Comparison of ENCODE assay signal across 8 mouse cellular contexts in genomic region chr2:150099618-150100017, GRCm38 (mm10). TPM values are rescaled to one million over a fixed set of nuclear protein-coding genes. Genes with fewer than 3 reads are reported as not detected.
DNase-seq lines count a peak whose midpoint lies in the region; ATAC-seq lines count a peak whose summit lies in the region.
"Not testable (repeated sequence)": the region's sequence is repeated elsewhere in the genome, so short reads cannot be mapped to it uniquely, and the experiment has no call there.

No protein-coding gene starts in this region.

- not testable (repeated sequence) for H3K27me3 ChIP-seq in midbrain, embryonic 13.5 days

- peak; percentile 48; the same call in 1 of the 2 replicates for ATAC-seq in midbrain, embryonic 13.5 days

- not testable (repeated sequence) for H3K9me3 ChIP-seq in midbrain, embryonic 13.5 days

- not testable (repeated sequence) for H3K4me3 ChIP-seq in midbrain, embryonic 13.5 days (replicated peaks)

- intact Hi-C loops in left cerebral cortex, postnatal 14 days (cut with DNase I): loop anchor here (2.0 kb wide), 2 partner anchors 677 to 749 kb away; no protein-coding TSS in a partner anchor

- DNase-seq in 416B (ENCODE audit: low read depth) (peak; percentile 65), adipocyte (ENCODE audit: low spot score) (peak; percentile 67)
- peak; percentile 62 for DNase-seq in embryo, embryonic 10 days (ENCODE audit: low spot score)
- DNase-seq in frontal cortex, postnatal 36 days (ENCODE audit: low spot score in 2 of 2): peak; percentile 13 to 74
- peak; percentile 54 for DNase-seq in kidney, adult 9 months
- peak; percentile 70 for DNase-seq in left cerebral cortex, postnatal 14 days (ENCODE audit: low spot score in 2 of 2)
- DNase-seq in right cerebral cortex, postnatal 10 days (ENCODE audit: low spot score in 2 of 2): peak; percentile 42 to 55

- not testable (repeated sequence) for H3K4me1 ChIP-seq in midbrain, embryonic 13.5 days (replicated peaks)

- not testable (repeated sequence) for H3K27ac ChIP-seq in midbrain, embryonic 13.5 days

- not testable (repeated sequence) for H3K9ac ChIP-seq in midbrain, embryonic 13.5 days (replicated peaks)

- WGBS in midbrain, embryonic 13.5 days: 25% methylated on average over 2 of the region's 2 CpGs

- not testable (repeated sequence) for H3K4me2 ChIP-seq in midbrain, embryonic 13.5 days (replicated peaks)

- H3K36me3 ChIP-seq in midbrain, embryonic 13.5 days: not testable (repeated sequence)

RNA-seq across cellular contexts. Expression of gene Zfp120, which starts 36.9 kb away (rescaled TPM):
- 1 to 10 TPM; 8.3 to 8.8 TPM for total RNA-seq in left cerebral cortex, postnatal 14 days (2021)
- polyA plus RNA-seq in midbrain, embryonic 13.5 days (2015; fragmentation: Nextera tagmentation; extraction: Ambion mirVana): 9.9 and 10.9 TPM in 2 replicates
